In the genomic region with DNA sequence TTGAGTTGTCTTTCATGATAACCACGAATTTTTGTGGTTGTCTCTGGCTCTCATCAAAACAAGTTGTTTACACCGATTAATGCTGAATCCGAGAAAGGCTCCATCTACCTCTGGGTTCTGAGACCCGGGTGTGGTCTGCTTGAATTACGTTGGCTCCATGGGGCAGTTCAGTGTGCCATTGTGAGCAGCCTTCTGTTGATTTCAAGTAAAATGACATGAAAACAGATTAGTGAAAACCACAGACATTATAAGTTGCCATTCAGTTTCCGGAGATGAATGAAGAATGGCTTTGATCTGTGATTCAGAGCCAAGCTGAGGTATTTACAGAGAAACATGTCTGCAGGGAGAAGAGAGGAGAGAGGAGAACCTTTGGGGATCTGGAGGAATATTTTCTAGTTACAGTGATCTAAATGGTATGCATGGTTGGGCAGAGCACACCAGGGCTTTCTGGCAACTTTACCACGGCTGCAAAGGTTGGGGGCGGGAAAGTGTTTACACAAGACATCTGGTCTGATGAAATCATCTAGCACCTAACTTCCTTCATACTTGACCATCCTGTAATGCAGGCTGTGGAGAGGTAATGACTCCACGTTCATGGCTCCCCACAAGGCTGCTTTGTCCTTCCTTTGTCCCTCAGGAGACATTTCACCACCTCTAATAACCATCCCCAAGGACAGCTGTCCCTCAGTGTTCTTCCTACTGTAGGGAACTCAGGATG, we compare ENCODE assay signal across 11 mouse cellular contexts.
A peak's percentile ranks its signal among the peaks of the same experiment; 100 is the strongest.
DNase-seq lines count a peak whose midpoint lies in the region; TF ChIP-seq lines count a peak whose summit lies in the region.
"Had no signal": no experiment of that assay in that cellular context is flagged by ENCODE, and none has a peak within 500 bp of the region (broad histone marks: within the 10 kb centered on the region; RNA-seq: fewer than 3 reads in every experiment).

No protein-coding gene starts in this region.

- no peaks in the 10 kb centered on the region for H3K27me3 ChIP-seq in C2C12 (ENCODE audit: control insufficient read depth, insufficient read depth, insufficient read length)

- no peak overlapping the region for H3K4me3 ChIP-seq in C2C12 (ENCODE audit: insufficient read depth, poor library complexity, severe bottlenecking)

- DNase-seq in 3T3-L1 (ENCODE audit: low read depth, low spot score), result peak; percentile 93
- peak; percentile 70 for DNase-seq in fat pad, adult 2 months (ENCODE audit: extremely low read depth, low read depth, low spot score)
- DNase-seq in lung, postnatal 14 days, result peak; percentile 19
- no peak for DNase-seq in natural killer cell, adult 2 months (ENCODE audit: low spot score in 2 of 2)
- DNase-seq in retina, postnatal 1 day, result no peak
- DNase-seq in layer of hippocampus, adult 8-10 months (ENCODE audit: low spot score in 2 of 2), result no peak
- DNase-seq: heart, postnatal 14 days; kidney, postnatal 4 days; right cerebral cortex, postnatal 14 days; thymus, postnatal 4 days had no signal

- no peaks in the 10 kb centered on the region for H3K36me3 ChIP-seq in C2C12 (ENCODE audit: control insufficient read depth, insufficient read depth)

- H3K79me2 ChIP-seq in C2C12 (ENCODE audit: control insufficient read depth, insufficient read depth), result no peaks in the 10 kb centered on the region

- no peak overlapping the region for H3ac ChIP-seq in C2C12 (ENCODE audit: control insufficient read depth, insufficient read length, low read depth)

- H3K79me3 ChIP-seq in C2C12 (ENCODE audit: low read depth), result no peaks in the 10 kb centered on the region

- no peak for TF ChIP-seq CTCF in C2C12 (IDR thresholded peaks at IDR 0.05; ENCODE audit: control insufficient read depth, insufficient read depth, insufficient read length)

TF ChIP-seq in C2C12, 6 proteins besides CTCF, POLR2A, EP300 and RAD21:
- TF ChIP-seq USF1 (IDR thresholded peaks at IDR 0.05; ENCODE audit: low read depth) (no peak), MYOD1 (IDR thresholded peaks at IDR 0.05; ENCODE audit: control insufficient read depth, insufficient read length, low read depth) (no peak), MAX (IDR thresholded peaks at IDR 0.05) (no peak), FOSL1 (IDR thresholded peaks at IDR 0.05; ENCODE audit: insufficient read depth, low read length, poor library complexity, severe bottlenecking) (no peak), MYOG (IDR thresholded peaks at IDR 0.05; ENCODE audit: control insufficient read depth, extremely low read depth, insufficient read length) (no peak), CEBPB (IDR thresholded peaks at IDR 0.05; ENCODE audit: low read depth) (peak; percentile 26)
TF ChIP-seq in C2C12: peak in this region for 1.

Comparison
In these comparisons a context has a peak if more than half of its experiments do, and no peak if none do; other contexts are left out.
1. DNase-seq: peak in 3T3-L1 (single experiment), fat pad, adult 2 months (single experiment) and lung, postnatal 14 days (single experiment); none in natural killer cell, adult 2 months (0 of 2), retina, postnatal 1 day (single experiment) and layer of hippocampus, adult 8-10 months (0 of 2).